Mouse (Mus musculus) cortical plate, adult 2 months (tissue): Measurements from ENCODE around the gene Mphosph8. TPM values are rescaled to one million over a fixed set of nuclear protein-coding genes. Genes with fewer than 3 reads are reported as not detected.

ENCODE experiments used
- H3K27ac ChIP-seq: fragments of 200-500 bp; 2 replicates; pipeline ENCODE4 v1.5.1; 2012; ENCODE audit warnings: low read length, control low read depth, inconsistent platforms; ENCODE audit not compliant: insufficient read depth
- H3K4me1 ChIP-seq: fragments of 200-500 bp; 2 replicates; pipeline ENCODE4 v1.6.1; 2011; ENCODE audit warnings: low read length; ENCODE audit not compliant: control insufficient read depth, insufficient read depth
- H3K4me3 ChIP-seq: fragments of 200-500 bp; 2 replicates; pipeline ENCODE4 v1.5.1; 2011; ENCODE audit warnings: mild to moderate bottlenecking, low read length, control low read depth; ENCODE audit not compliant: insufficient read depth
- CTCF ChIP-seq: fragments of 200-500 bp; IDR thresholded peaks from 2 replicates; pipeline ENCODE4 v1.5.1; 2011; ENCODE audit warnings: mild to moderate bottlenecking, control low read depth, low read length; ENCODE audit not compliant: insufficient read depth; ENCODE audit errors: extremely low read depth
- POLR2A ChIP-seq: fragments of 200-500 bp; IDR thresholded peaks from 2 replicates; pipeline ENCODE4 v1.6.1; 2011; ENCODE audit warnings: mild to moderate bottlenecking, low read length, control low read depth; ENCODE audit not compliant: insufficient read depth; ENCODE audit errors: extremely low read depth
- polyA plus RNA-seq: library from polyadenylated mRNA; depleted of rRNA; stranded (reverse); fragments of >200 nt; gene quantifications from 2 replicates; pipeline ENCODE4 v1.2.3, GENCODE M21; 2012; rRNA removed

Mphosph8 gene
- 35.0 and 36.0 TPM in 2 replicates for polyA plus RNA-seq

GRCm38 (mm10) chr14:56667969-56668802 lies at the start of gene Mphosph8:
Gene Mphosph8 (plus strand): TSS chr14:56668248.
- peaks cover 6% of the 10 kb centered on the region for H3K4me1 ChIP-seq
- TF ChIP-seq CTCF (no peak), POLR2A (peak; percentile 86; the same call in 1 of the 2 replicates)
- peak within 1 kb of the TSS; percentile 84 for H3K27ac ChIP-seq
- H3K4me3 ChIP-seq: peak within 1 kb of the TSS; percentile 89

DNA sequence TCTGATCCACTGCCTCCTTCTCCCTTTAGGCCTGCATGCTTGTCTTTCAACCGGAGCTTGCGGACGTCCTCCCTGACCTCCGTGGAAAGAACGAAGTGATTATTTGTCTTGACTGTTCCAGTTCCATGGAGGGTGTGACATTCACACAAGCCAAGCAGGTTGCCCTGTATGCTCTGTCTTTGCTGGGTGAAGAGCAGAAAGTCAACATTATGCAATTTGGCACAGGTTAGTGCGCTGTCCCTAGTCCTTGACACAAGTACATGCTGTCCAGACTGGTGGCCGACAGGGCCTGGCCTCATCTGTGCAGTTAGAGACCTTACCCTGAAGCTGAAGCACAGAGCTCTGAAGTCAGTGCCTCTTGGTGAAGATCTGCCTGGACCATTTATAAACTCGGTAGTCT lies 47.6 kb upstream of the Mphosph8 start:
- Histone ChIP-seq H3K4me1 (no peaks in the 10 kb centered on the region), H3K4me3 (no peak overlapping the region), H3K27ac (no peak overlapping the region)
- TF ChIP-seq POLR2A: no peak
- TF ChIP-seq CTCF: no peak

DNA sequence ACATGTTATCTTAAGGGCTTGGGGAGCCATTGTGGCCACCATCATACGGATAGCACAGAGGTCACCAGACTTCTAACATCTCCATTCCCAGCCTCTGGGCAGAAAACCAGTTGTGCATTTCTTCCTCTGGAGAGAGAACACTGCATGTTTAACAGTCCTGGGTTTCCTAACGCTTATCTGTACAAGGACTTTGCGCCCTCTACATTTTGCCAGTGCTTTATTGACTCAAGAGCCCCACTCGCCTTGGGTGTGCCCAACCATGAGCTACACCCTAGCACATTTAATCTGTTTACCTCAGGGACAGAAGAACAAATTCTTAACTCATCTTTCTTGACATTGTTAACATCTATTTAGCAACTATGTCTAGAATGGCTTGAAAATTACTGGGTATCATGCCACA lies 41.8 kb upstream of the Mphosph8 start:
- Histone ChIP-seq H3K27ac (no peak overlapping the region), H3K4me3 (no peak overlapping the region), H3K4me1 (no peaks in the 10 kb centered on the region)
- TF ChIP-seq POLR2A (no peak), CTCF (no peak)

DNA sequence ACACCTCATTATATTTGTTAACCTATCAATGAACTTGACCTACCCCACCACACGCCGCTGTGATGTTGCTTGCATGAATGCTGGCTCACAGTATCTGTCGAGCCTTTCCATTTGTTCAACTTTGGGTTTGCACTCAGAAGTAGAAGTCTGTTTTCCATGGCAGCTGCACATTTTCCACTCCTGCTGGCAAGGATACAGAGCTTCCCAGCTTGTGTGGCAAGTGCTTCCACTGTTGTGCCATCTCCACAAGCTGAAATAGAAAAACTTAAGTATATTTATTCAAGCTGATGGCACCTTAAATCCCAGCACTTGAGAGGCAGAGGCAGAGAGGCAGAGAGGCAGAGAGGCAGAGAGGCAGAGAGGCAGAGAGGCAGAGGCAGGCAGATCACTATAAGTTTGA lies 39.7 kb upstream of the Mphosph8 start:
- H3K4me1 ChIP-seq: no peaks in the 10 kb centered on the region
- TF ChIP-seq CTCF (no peak), POLR2A (no peak)
- no peak overlapping the region for H3K27ac ChIP-seq
- no peak overlapping the region for H3K4me3 ChIP-seq

DNA sequence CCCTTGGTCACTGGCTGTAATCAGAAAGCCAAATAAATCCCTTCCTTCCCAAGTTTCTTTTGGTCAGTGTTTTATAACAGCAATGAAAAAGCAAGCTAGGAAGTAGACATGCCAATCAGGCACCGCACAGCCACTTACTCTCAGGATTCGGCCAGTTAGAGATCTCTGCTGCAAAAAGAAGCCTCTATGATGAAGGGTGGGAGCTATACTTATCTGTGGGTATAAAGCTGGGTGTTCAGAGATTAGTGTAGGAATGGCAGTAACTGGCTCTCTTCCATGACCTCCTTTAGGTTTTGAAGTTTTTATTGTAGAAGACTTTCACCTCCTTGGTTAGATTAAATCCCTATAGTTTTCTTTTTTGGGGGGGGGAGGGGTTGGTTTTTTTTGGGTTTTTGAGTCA lies 36.9 kb upstream of the Mphosph8 start:
- Histone ChIP-seq H3K27ac (no peak overlapping the region), H3K4me1 (no peaks in the 10 kb centered on the region), H3K4me3 (no peak overlapping the region)
- TF ChIP-seq POLR2A (no peak), CTCF (no peak)

GRCm38 (mm10) chr14:56647206-56647605 lies 20.8 kb upstream of the Mphosph8 start:
- Histone ChIP-seq H3K4me3 (no peak overlapping the region), H3K4me1 (no peaks in the 10 kb centered on the region), H3K27ac (no peak overlapping the region)
- TF ChIP-seq CTCF: no peak
- TF ChIP-seq POLR2A: no peak

- Histone ChIP-seq H3K4me1 (no peaks in the 10 kb centered on the region), H3K27ac (no peak overlapping the region), H3K4me3 (no peak overlapping the region)
- TF ChIP-seq CTCF (no peak), POLR2A (no peak)
Observed at GRCm38 (mm10) chr14:56649448-56649847, 18.6 kb upstream of the Mphosph8 start.

DNA sequence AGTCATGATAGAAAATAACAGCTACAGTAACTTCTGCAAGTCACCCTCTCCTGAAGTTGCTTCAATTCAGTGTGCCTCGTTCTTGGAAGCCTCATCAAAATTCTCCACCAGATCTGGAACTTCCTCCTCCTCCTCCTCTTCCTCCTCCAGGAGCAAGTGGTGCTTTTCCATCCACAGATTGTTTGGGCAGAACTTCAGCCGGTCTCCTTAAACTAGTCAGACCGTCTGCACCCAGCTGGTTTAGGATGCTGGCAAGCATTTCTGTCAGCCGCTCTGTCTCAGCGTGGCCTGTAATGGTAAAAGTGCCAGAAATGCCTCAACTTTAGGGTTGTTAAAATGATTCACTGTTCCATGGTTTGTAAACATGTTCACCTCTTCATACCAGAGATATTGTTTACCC lies 2.4 kb upstream of the Mphosph8 start:
- Histone ChIP-seq H3K4me3 (no peak overlapping the region), H3K27ac (no peak overlapping the region), H3K4me1 (peaks cover 6% of the 10 kb centered on the region)
- no peak for TF ChIP-seq POLR2A
- no peak for TF ChIP-seq CTCF

GRCm38 (mm10) chr14:56666909-56667308 lies 1.1 kb upstream of the Mphosph8 start:
- peak overlapping the region; percentile 89; the same call in 1 of the 2 replicates for H3K4me3 ChIP-seq
- H3K27ac ChIP-seq: no peak overlapping the region
- peaks cover 6% of the 10 kb centered on the region for H3K4me1 ChIP-seq
- TF ChIP-seq POLR2A (no peak), CTCF (no peak)

DNA sequence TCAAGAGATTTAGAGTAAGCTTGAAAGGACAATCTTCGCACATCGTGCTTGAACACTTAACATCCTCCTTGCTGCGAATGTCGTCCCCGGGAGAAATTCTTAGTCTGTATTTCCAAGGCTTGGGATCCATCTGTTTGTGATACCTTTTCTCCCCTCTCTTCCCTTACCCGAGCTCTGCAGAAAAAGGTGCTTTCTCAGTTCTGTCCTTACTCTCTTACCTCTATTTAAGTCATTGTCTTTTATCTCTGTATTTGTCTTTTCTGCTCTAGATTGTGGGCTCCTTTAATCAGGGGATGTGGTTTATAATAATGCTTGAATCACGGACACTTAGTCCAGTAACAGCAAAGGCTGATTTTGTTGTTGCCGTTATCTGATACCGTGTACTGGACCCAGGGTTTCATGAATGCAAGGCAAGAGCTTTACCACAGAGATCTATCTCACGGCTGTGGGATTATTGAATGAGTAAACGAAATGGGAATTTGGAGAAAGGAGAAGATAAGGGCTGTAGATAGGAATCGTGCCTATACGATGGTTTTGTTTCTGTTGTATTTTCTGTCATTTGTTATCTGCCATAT lies 1.1 kb downstream of the Mphosph8 start:
- no peak overlapping the region for H3K27ac ChIP-seq
- TF ChIP-seq POLR2A: no peak
- TF ChIP-seq CTCF: no peak

More for the DNA sequence above, 1.1 kb downstream of the Mphosph8 start:
- Histone ChIP-seq H3K4me3 (peak overlapping the region; percentile 89), H3K4me1 (peaks cover 6% of the 10 kb centered on the region)
